Mouse (Mus musculus) liver, embryonic 13.5 days (tissue): Measurements from ENCODE around the gene Cdt1. TPM values are rescaled to one million over a fixed set of nuclear protein-coding genes. Genes with fewer than 3 reads are reported as not detected.
"Not testable (repeated sequence)": the region's sequence is repeated elsewhere in the genome, so short reads cannot be mapped to it uniquely, and the experiment has no call there.

ENCODE experiments used
- ATAC-seq: fragments of 200-750 bp; cut with Nextera tagmentation; 2 replicates; pipeline ENCODE4 v1.8.0; 2017; ENCODE audit warnings: low read depth, mild to moderate bottlenecking, moderate number of reproducible peaks, moderate library complexity
- DNase-seq: peaks from one replicate; pipeline ENCODE4 v3.0.0; 2022
- H3K27ac ChIP-seq: fragments of 300-500 bp; sonication (generic); 2 replicates; pipeline ENCODE4 v1.5.1; 2015; ENCODE audit warnings: moderate library complexity, mild to moderate bottlenecking, inconsistent platforms
- H3K27me3 ChIP-seq: fragments of 300-500 bp; sonication (generic); 2 replicates; pipeline ENCODE4 v1.6.1; 2015; ENCODE audit warnings: mild to moderate bottlenecking, inconsistent platforms
- H3K36me3 ChIP-seq: fragments of 300-500 bp; sonication (generic); 2 replicates; pipeline ENCODE4 v1.6.1; 2015; ENCODE audit warnings: mild to moderate bottlenecking, inconsistent platforms
- H3K4me1 ChIP-seq: fragments of 300-500 bp; sonication (generic); replicated peaks from 2 replicates; pipeline ENCODE4 v1.6.1; 2015; ENCODE audit warnings: inconsistent platforms
- H3K4me2 ChIP-seq: fragments of 300-500 bp; sonication (generic); 2 replicates; pipeline ENCODE4 v1.6.1; 2015; ENCODE audit warnings: inconsistent platforms, mild to moderate bottlenecking, moderate library complexity
- H3K4me3 ChIP-seq: fragments of 300-500 bp; sonication (generic); replicated peaks from 2 replicates; pipeline ENCODE4 v1.5.1; 2015; ENCODE audit warnings: mild to moderate bottlenecking, inconsistent platforms
- H3K9ac ChIP-seq: fragments of 300-500 bp; sonication (generic); 2 replicates; pipeline ENCODE4 v1.6.1; 2015; ENCODE audit warnings: mild to moderate bottlenecking, inconsistent platforms
- H3K9me3 ChIP-seq: fragments of 300-500 bp; sonication (generic); replicated peaks from 2 replicates; pipeline ENCODE4 v1.6.1; 2016; ENCODE audit warnings: inconsistent platforms
- WGBS: fragments of 180-500 bp; shearing (Covaris S2); methylation state at CpG from one replicate; pipeline ENCODE4 v1.1.7; 2015; ENCODE audit not compliant: insufficient replicate concordance; 5-methylcytosine and 5-hydroxymethylcytosine counted together
- polyA plus RNA-seq: library from polyadenylated mRNA; unstranded; fragments of >200 nt; fragmentation: Nextera tagmentation; extraction: Ambion mirVana; gene quantifications from 2 replicates; pipeline ENCODE4 v1.2.1, GENCODE M21; 2015

Gene Cdt1
- polyA plus RNA-seq, 1 experiment from 2014 or later: 60.6 TPM

- ATAC-seq (no peak), DNase-seq (no peak)
- 19% methylated on average over 6 of the region's 6 CpGs for WGBS
- Histone ChIP-seq H3K36me3 (peaks cover 30% of the 10 kb centered on the region), H3K4me1 (peaks cover 57% of the 10 kb centered on the region), H3K9ac (peak overlapping the region; percentile 83), H3K9me3 (no peaks in the 10 kb centered on the region), H3K27me3 (no peaks in the 10 kb centered on the region), H3K4me2 (peak overlapping the region; percentile 94), H3K4me3 (peak overlapping the region; percentile 96), H3K27ac (peak overlapping the region; percentile 94)
Observed at GRCm38 (mm10) chr8:122566766-122567165, 1.0 kb upstream of the Cdt1 start.

GRCm38 (mm10) chr8:122568109-122568504 is 292 bp downstream of the Cdt1 start:
- DNase-seq (no peak), ATAC-seq (peak; percentile 32)
- Histone ChIP-seq H3K4me1 (peaks cover 70% of the 10 kb centered on the region), H3K4me2 (peak overlapping the region; percentile 94), H3K4me3 (peak overlapping the region; percentile 96), H3K36me3 (peaks cover 43% of the 10 kb centered on the region), H3K9ac (peak overlapping the region; percentile 97), H3K9me3 (no peaks in the 10 kb centered on the region), H3K27ac (peak overlapping the region; percentile 94), H3K27me3 (no peaks in the 10 kb centered on the region)
- WGBS: under 1% methylated on average over 34 of the region's 34 CpGs

GRCm38 (mm10) chr8:122568881-122569309 is 1.1 kb downstream of the Cdt1 start:
- DNase-seq: no peak
- 13% methylated on average over 10 of the region's 10 CpGs for WGBS
- no peak for ATAC-seq
- H3K9me3 ChIP-seq: no peaks in the 10 kb centered on the region
- peak overlapping the region; percentile 94 for H3K4me2 ChIP-seq
- H3K9ac ChIP-seq: peak overlapping the region; percentile 97
- peaks cover 51% of the 10 kb centered on the region for H3K36me3 ChIP-seq
- H3K4me1 ChIP-seq: peaks cover 78% of the 10 kb centered on the region
- H3K4me3 ChIP-seq: peak overlapping the region; percentile 96
- no peaks in the 10 kb centered on the region for H3K27me3 ChIP-seq
- H3K27ac ChIP-seq: peak overlapping the region; percentile 94

GRCm38 (mm10) chr8:122569329-122569728 is 1.5 kb downstream of the Cdt1 start:
- H3K36me3 ChIP-seq: peaks cover 56% of the 10 kb centered on the region
- H3K9me3 ChIP-seq: no peaks in the 10 kb centered on the region
- 59% methylated on average over 9 of the region's 9 CpGs for WGBS
- H3K27me3 ChIP-seq: no peaks in the 10 kb centered on the region
- ATAC-seq: no peak
- H3K9ac ChIP-seq: peak overlapping the region; percentile 97
- H3K4me3 ChIP-seq: peak overlapping the region; percentile 96
- peak overlapping the region; percentile 94 for H3K27ac ChIP-seq
- peaks cover 82% of the 10 kb centered on the region for H3K4me1 ChIP-seq
- peak overlapping the region; percentile 94 for H3K4me2 ChIP-seq
- DNase-seq: no peak

DNA sequence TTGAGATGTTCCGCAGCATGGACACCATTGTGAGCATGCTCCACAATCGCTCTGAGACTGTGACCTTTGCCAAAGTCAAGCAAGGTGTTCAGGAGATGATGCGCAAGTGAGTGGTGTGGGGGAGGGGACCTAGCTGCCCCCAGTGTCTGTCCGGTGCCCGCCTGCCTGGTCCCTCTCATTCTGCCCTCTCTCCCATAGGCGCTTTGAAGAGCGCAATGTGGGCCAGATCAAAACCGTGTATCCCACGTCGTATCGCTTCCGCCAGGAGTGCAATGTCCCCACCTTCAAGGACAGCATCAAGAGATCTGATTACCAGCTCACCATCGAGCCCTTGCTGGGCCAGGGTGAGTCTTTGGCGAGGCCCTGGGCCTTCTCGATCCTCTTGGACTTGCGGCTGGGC is 2.2 kb downstream of the Cdt1 start:
- Histone ChIP-seq H3K4me3 (peak overlapping the region; percentile 96), H3K9me3 (no peaks in the 10 kb centered on the region), H3K4me2 (peak overlapping the region; percentile 94), H3K9ac (peak overlapping the region; percentile 97), H3K27me3 (no peaks in the 10 kb centered on the region), H3K27ac (peak overlapping the region; percentile 94), H3K4me1 (peaks cover 87% of the 10 kb centered on the region), H3K36me3 (peaks cover 62% of the 10 kb centered on the region)
- ATAC-seq: no peak
- WGBS: 90% methylated on average over 16 of the region's 16 CpGs
- DNase-seq: no peak

GRCm38 (mm10) chr8:122571153-122571552 is 3.3 kb downstream of the Cdt1 start:
- Histone ChIP-seq H3K4me1 (peaks cover 87% of the 10 kb centered on the region), H3K4me2 (no peak overlapping the region), H3K27me3 (no peaks in the 10 kb centered on the region), H3K9me3 (no peaks in the 10 kb centered on the region), H3K4me3 (no peak overlapping the region), H3K9ac (peak overlapping the region; percentile 97; the same call in 1 of the 2 replicates), H3K27ac (peak overlapping the region; percentile 55; the same call in 1 of the 2 replicates), H3K36me3 (peaks cover 63% of the 10 kb centered on the region)
- ATAC-seq (no peak), DNase-seq (no peak)
- 88% methylated on average over 11 of the region's 11 CpGs for whole genome bisulfite sequencing

GRCm38 (mm10) chr8:122571750-122572267 is 4.0 kb downstream of the Cdt1 start:
- 90% methylated on average over 17 of the region's 17 CpGs for WGBS
- Histone ChIP-seq H3K27me3 (no peaks in the 10 kb centered on the region), H3K36me3 (peaks cover 63% of the 10 kb centered on the region), H3K4me1 (peaks cover 87% of the 10 kb centered on the region), H3K9ac (0 out of 2 replicates have a peak overlapping the region, but pooled peaks have one; percentile 2), H3K27ac (no peak overlapping the region), H3K9me3 (no peaks in the 10 kb centered on the region), H3K4me3 (no peak overlapping the region), H3K4me2 (peak overlapping the region; percentile 19; the same call in 1 of the 2 replicates)
- DNase-seq (no peak), ATAC-seq (no peak)

DNA sequence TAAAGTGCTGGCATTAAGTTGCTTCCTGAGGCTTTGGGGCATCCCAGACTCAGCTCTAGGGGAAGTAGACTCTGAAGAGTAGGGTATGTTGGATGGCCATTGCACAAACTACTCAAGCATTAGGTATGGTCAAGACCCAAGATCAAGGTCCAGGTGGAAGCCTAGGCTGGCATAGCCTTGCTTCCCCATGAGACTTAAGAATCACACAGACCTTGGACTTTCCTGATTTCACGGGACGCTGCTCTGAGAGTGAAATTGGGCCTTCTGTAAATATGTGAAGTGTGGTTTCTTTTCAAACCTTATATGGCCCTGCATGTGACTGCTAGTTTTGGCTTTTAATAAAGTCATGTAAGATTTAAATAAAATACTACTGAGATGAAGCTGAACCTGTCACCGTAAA is 4.9 kb downstream of the Cdt1 start:
- H3K36me3 ChIP-seq: peaks cover 63% of the 10 kb centered on the region
- ATAC-seq (no peak), DNase-seq (no peak)
- peaks cover 88% of the 10 kb centered on the region for H3K4me1 ChIP-seq
- no peaks in the 10 kb centered on the region for H3K27me3 ChIP-seq
- H3K4me2 ChIP-seq: no peak overlapping the region
- H3K9ac ChIP-seq: 0 out of 2 replicates have a peak overlapping the region, but pooled peaks have one; percentile 2
- no peaks in the 10 kb centered on the region for H3K9me3 ChIP-seq
- H3K4me3 ChIP-seq: no peak overlapping the region
- WGBS: 91% methylated on average over 3 of the region's 3 CpGs
- H3K27ac ChIP-seq: no peak overlapping the region; the same call in none of the 2 replicates

- not testable (repeated sequence) for ATAC-seq, DNase-seq, H3K4me3 ChIP-seq, H3K27me3 ChIP-seq, H3K9me3 ChIP-seq
- WGBS: 51% methylated on average over 4 of the region's 4 CpGs
- Histone ChIP-seq H3K4me1 (peaks cover 88% of the 10 kb centered on the region), H3K36me3 (peaks cover 63% of the 10 kb centered on the region), H3K4me2 (0 out of 2 replicates have a peak overlapping the region, but pooled peaks have one; percentile 1), H3K9ac (peak overlapping the region; percentile 26; the same call in 1 of the 2 replicates), H3K27ac (peak overlapping the region; percentile 88)
Observed at GRCm38 (mm10) chr8:122573176-122573575, 5.4 kb downstream of the Cdt1 start.

- Histone ChIP-seq H3K27ac (peak overlapping the region; percentile 88), H3K4me3 (no peak overlapping the region), H3K4me2 (peak overlapping the region; percentile 94; the same call in 1 of the 2 replicates), H3K27me3 (no peaks in the 10 kb centered on the region), H3K36me3 (peaks cover 63% of the 10 kb centered on the region), H3K9me3 (no peaks in the 10 kb centered on the region), H3K4me1 (peaks cover 88% of the 10 kb centered on the region), H3K9ac (peak overlapping the region; percentile 26; the same call in 1 of the 2 replicates)
- 43% methylated on average over 9 of the region's 9 CpGs for WGBS
- no peak for ATAC-seq
- no peak for DNase-seq
Observed at GRCm38 (mm10) chr8:122573577-122573976, 5.8 kb downstream of the Cdt1 start.

GRCm38 (mm10) chr8:122574264-122574663 is 6.4 kb downstream of the Cdt1 start:
- peaks cover 82% of the 10 kb centered on the region for H3K4me1 ChIP-seq
- ATAC-seq: no peak
- 47% methylated on average over 3 of the region's 3 CpGs for WGBS
- DNase-seq: no peak
- H3K27me3 ChIP-seq: no peaks in the 10 kb centered on the region
- H3K27ac ChIP-seq: peak overlapping the region; percentile 88
- peak overlapping the region; percentile 85 for H3K9ac ChIP-seq
- H3K4me3 ChIP-seq: peak overlapping the region; percentile 74
- H3K36me3 ChIP-seq: peaks cover 58% of the 10 kb centered on the region
- H3K4me2 ChIP-seq: peak overlapping the region; percentile 94
- no peaks in the 10 kb centered on the region for H3K9me3 ChIP-seq
